Mouse (Mus musculus): ENCODE measurements at regions not wholly inside any gene's neighbourhood (a gene's known extent, or its start where the extent isn't known, plus 50 kb on each side); places are given as distances from the start of the nearest gene placed in this dataset.

DNA sequence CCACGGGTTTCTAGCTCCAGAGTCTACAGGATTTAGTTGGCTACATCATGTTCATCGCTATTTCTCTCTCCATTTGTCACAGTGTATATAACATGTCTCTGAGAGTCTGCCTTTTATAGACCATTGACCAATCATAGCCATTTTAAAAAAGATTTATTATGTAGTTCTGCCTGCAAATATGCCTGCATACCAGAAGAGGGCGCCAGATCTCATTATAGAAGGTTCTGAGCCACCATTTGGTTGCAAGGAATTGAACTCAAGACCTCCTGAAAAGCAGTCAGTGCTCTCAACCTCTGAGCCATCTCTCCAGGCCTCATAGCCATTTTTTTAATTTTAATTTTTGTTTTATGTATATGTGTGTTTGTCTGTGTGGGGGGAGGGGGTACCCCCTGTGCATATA is 151.7 kb upstream of the Usp9x start:
- no peak overlapping the region for H3K9ac ChIP-seq (replicated peaks; ENCODE audit: low read length)
- H3K4me1 ChIP-seq (ENCODE audit: control insufficient read depth, insufficient read depth, low read length): no peaks in the 10 kb centered on the region
- no peak overlapping the region for H3K27ac ChIP-seq (replicated peaks; ENCODE audit: low read depth, low read length)
- no peaks in the 10 kb centered on the region for H3K27me3 ChIP-seq (ENCODE audit: control insufficient read depth, insufficient read depth, low read length)
- H3K4me3 ChIP-seq (ENCODE audit: low read depth, low read length): no peak overlapping the region
- no peaks in the 10 kb centered on the region for H3K36me3 ChIP-seq (replicated peaks; ENCODE audit: control insufficient read depth, insufficient read depth, low read depth, low read length)
- no peak overlapping the region for H3K4me2 ChIP-seq (ENCODE audit: low read depth, low read length)
- H3K9me3 ChIP-seq (replicated peaks; ENCODE audit: control insufficient read depth, low read length): no peaks in the 10 kb centered on the region
- ATAC-seq (replicated peaks; ENCODE audit: insufficient number of reproducible peaks, low FRiP score, low TSS enrichment, low read depth) (no peak), DNase-seq (ENCODE audit: low spot score) (no peak)
- WGBS: 23% methylated on average over 3 of the region's 3 CpGs

DNA sequence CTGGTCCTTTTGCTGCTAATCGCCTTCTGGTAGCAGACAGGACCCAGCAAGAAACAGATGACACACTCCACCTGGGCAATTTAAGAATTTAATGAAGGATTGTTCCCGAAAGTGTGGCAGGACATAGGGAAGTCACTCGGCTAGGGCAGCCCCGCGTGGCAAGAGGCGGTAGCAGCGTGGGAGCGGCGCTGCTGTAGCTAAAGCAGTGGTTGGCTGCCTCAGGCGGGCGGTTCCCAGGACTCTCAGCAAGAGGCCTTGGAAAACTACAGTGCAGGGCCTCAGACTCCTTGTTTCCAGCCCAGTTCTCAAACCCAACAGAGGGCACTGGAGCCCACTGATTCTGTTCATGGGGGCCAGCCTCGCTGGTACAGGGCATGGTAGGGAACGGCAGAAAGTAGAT is 154.2 kb upstream of the Usp9x start:
- peak; percentile 46 for DNase-seq (ENCODE audit: low spot score)

DNA sequence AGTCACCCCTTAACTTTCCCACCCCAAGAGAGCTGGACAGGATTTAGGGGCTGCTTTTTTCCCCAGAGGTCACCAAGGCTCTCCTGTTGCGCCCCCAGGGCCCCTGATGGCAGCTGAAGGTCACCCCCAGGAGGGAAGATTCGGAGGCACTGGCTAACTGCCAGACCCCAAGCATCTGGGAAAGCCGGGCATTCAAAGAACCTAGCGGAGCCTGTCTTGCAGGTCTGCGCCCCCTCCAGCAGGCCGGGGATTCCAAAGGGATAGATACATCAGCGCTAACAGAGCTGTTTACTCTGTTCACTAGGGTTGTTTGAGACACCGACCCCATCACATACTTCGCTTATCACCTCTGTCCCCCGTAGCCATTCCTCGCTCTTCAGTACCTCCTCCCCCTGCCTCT is 154.6 kb upstream of the Usp9x start:
- Histone ChIP-seq H3K9ac (replicated peaks; ENCODE audit: low read length) (no peak overlapping the region), H3K27ac (replicated peaks; ENCODE audit: low read depth, low read length) (no peak overlapping the region), H3K27me3 (ENCODE audit: control insufficient read depth, insufficient read depth, low read length) (no peaks in the 10 kb centered on the region), H3K9me3 (replicated peaks; ENCODE audit: control insufficient read depth, low read length) (no peaks in the 10 kb centered on the region), H3K4me2 (ENCODE audit: low read depth, low read length) (peak overlapping the region; percentile 23), H3K4me3 (ENCODE audit: low read depth, low read length) (no peak overlapping the region), H3K4me1 (ENCODE audit: control insufficient read depth, insufficient read depth, low read length) (no peaks in the 10 kb centered on the region), H3K36me3 (replicated peaks; ENCODE audit: control insufficient read depth, insufficient read depth, low read depth, low read length) (no peaks in the 10 kb centered on the region)
- DNase-seq (ENCODE audit: low spot score) (peak; percentile 18), ATAC-seq (replicated peaks; ENCODE audit: insufficient number of reproducible peaks, low FRiP score, low TSS enrichment, low read depth) (no peak)
- 30% methylated on average over 10 of the region's 11 CpGs for WGBS

More for the DNA sequence above, 154.2 kb upstream of the Usp9x start:
- Histone ChIP-seq H3K27me3 (ENCODE audit: control insufficient read depth, insufficient read depth, low read length) (no peaks in the 10 kb centered on the region), H3K4me3 (ENCODE audit: low read depth, low read length) (no peak overlapping the region), H3K9ac (replicated peaks; ENCODE audit: low read length) (no peak overlapping the region), H3K4me1 (ENCODE audit: control insufficient read depth, insufficient read depth, low read length) (no peaks in the 10 kb centered on the region), H3K27ac (replicated peaks; ENCODE audit: low read depth, low read length) (no peak overlapping the region), H3K4me2 (ENCODE audit: low read depth, low read length) (peak overlapping the region; percentile 23), H3K36me3 (replicated peaks; ENCODE audit: control insufficient read depth, insufficient read depth, low read depth, low read length) (no peaks in the 10 kb centered on the region), H3K9me3 (replicated peaks; ENCODE audit: control insufficient read depth, low read length) (no peaks in the 10 kb centered on the region)
- no peak for ATAC-seq (replicated peaks; ENCODE audit: insufficient number of reproducible peaks, low FRiP score, low TSS enrichment, low read depth)
- WGBS: 30% methylated on average over 13 of the region's 13 CpGs

DNA sequence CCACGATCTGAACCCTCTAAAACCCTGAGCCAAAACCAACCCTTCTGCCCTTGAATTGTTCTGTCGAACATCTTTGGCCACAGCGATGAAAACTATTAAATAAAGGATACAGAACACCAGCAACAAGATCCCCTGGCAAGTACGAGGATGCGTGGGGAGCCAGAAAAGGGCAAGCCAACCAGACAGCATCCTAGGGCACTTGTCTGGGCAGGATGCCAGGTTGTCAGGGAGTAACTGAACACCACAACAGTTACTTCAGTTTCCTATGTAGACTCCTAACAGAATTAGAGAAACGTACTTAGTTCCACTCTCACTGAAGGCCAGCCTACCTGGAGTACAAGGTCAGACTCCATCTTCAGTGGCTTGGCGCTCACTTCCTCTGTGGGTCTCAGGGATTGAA is 138.4 kb upstream of the Med14 start:
- ATAC-seq (replicated peaks; ENCODE audit: insufficient number of reproducible peaks, low FRiP score, low TSS enrichment, low read depth) (no peak), DNase-seq (ENCODE audit: low spot score) (no peak)
- no peak overlapping the region for H3K4me2 ChIP-seq (ENCODE audit: low read depth, low read length)
- WGBS: 91% methylated on average over 7 of the region's 7 CpGs
- no peaks in the 10 kb centered on the region for H3K36me3 ChIP-seq (replicated peaks; ENCODE audit: control insufficient read depth, insufficient read depth, low read depth, low read length)
- H3K27ac ChIP-seq (replicated peaks; ENCODE audit: low read depth, low read length): no peak overlapping the region
- no peaks in the 10 kb centered on the region for H3K9me3 ChIP-seq (replicated peaks; ENCODE audit: control insufficient read depth, low read length)
- no peak overlapping the region for H3K9ac ChIP-seq (replicated peaks; ENCODE audit: low read length)
- H3K27me3 ChIP-seq (ENCODE audit: control insufficient read depth, insufficient read depth, low read length): no peaks in the 10 kb centered on the region
- no peak overlapping the region for H3K4me3 ChIP-seq (ENCODE audit: low read depth, low read length)
- H3K4me1 ChIP-seq (ENCODE audit: control insufficient read depth, insufficient read depth, low read length): no peaks in the 10 kb centered on the region

DNA sequence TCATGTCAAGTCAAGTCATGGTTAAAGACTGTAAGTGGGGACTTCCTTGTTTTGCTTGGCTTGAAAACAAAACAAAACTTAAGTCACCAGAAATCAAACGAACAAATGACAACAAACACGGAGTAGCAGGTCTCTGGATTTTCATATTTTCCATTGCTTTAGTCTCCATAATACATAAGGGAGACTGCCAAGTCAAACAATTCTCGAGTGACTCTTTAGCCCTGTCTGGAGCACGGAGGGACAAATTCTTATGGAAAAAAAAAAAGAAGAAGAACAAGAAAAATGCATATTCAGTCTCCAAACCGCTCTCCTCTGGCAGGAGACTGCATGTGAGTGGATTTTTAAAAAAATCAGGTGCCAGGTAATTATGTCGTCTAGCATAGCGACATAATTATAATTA is 129.6 kb upstream of the Med14 start:
- DNase-seq (ENCODE audit: low spot score): no peak
- Histone ChIP-seq H3K4me3 (ENCODE audit: low read depth, low read length) (no peak overlapping the region), H3K27me3 (ENCODE audit: control insufficient read depth, insufficient read depth, low read length) (no peaks in the 10 kb centered on the region), H3K9ac (replicated peaks; ENCODE audit: low read length) (no peak overlapping the region), H3K9me3 (replicated peaks; ENCODE audit: control insufficient read depth, low read length) (no peaks in the 10 kb centered on the region), H3K36me3 (replicated peaks; ENCODE audit: control insufficient read depth, insufficient read depth, low read depth, low read length) (no peaks in the 10 kb centered on the region), H3K4me2 (ENCODE audit: low read depth, low read length) (no peak overlapping the region), H3K27ac (replicated peaks; ENCODE audit: low read depth, low read length) (no peak overlapping the region), H3K4me1 (ENCODE audit: control insufficient read depth, insufficient read depth, low read length) (no peaks in the 10 kb centered on the region)
- WGBS: 73% methylated on average over 7 of the region's 7 CpGs
- ATAC-seq (replicated peaks; ENCODE audit: insufficient number of reproducible peaks, low FRiP score, low TSS enrichment, low read depth): no peak

DNA sequence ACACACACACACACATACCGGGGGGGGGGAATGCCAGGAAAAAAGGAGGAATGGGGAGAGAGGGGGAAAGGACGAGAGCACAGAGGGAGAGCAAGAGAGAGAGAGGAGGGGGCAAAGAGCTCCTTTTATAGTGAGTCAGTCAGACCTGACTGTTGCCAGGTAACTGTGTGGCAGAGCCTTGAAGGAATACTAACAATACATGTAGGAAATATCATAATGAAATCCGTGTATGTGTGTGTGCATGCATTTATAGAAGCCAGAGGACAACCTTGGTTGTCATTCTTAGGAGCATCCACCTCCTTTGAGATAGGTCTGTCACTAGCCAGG is 127.6 kb upstream of the Med14 start:
- no peak overlapping the region for H3K9ac ChIP-seq (replicated peaks; ENCODE audit: low read length)
- H3K4me2 ChIP-seq (ENCODE audit: low read depth, low read length): no peak overlapping the region
- H3K4me1 ChIP-seq (ENCODE audit: control insufficient read depth, insufficient read depth, low read length): no peaks in the 10 kb centered on the region
- no peaks in the 10 kb centered on the region for H3K9me3 ChIP-seq (replicated peaks; ENCODE audit: control insufficient read depth, low read length)
- no peaks in the 10 kb centered on the region for H3K36me3 ChIP-seq (replicated peaks; ENCODE audit: control insufficient read depth, insufficient read depth, low read depth, low read length)
- no peaks in the 10 kb centered on the region for H3K27me3 ChIP-seq (ENCODE audit: control insufficient read depth, insufficient read depth, low read length)
- no peak for ATAC-seq (replicated peaks; ENCODE audit: insufficient number of reproducible peaks, low FRiP score, low TSS enrichment, low read depth)
- no peak overlapping the region for H3K4me3 ChIP-seq (ENCODE audit: low read depth, low read length)
- no peak for DNase-seq (ENCODE audit: low spot score)
- WGBS: 63% methylated on average over 2 of the region's 3 CpGs
- no peak overlapping the region for H3K27ac ChIP-seq (replicated peaks; ENCODE audit: low read depth, low read length)

DNA sequence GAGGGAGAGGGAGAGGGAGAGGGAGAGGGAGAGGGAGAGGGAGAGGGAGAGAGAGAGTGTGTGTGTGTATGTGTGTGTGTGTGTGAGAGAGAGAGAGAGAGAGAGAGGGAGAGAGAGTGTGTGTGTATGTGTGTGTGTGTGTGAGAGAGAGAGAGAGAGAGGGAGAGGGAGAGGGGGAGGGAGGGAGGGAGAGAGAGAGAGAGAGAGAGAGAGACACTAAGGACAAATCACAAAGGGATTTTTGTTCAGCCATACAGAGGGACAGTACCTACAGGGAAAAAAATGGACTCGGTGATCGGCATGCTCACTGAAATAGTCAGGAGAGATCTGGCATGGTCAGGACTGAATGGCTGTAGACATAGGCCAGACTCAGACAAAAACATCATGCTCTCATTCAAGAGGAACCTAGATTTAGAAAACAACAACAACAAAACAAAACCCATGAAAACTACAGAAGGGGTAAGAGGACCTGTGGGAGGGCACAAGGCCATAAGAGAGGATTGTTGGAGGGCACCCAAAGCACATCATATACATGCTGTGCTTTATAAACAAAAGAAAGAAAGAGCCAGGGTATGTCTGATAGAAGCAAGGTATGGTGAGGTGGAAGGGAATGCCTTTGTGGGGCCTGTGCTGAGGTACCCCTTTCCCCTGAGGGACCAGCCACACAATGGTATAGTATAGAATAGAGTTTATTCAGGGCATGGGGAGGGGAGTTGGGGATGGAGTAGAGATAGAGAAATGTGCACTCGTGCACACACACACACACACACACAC is 127.0 kb upstream of the Med14 start:
- Histone ChIP-seq H3K27ac (replicated peaks; ENCODE audit: low read depth, low read length) (no peak overlapping the region), H3K27me3 (ENCODE audit: control insufficient read depth, insufficient read depth, low read length) (no peaks in the 10 kb centered on the region), H3K4me3 (ENCODE audit: low read depth, low read length) (no peak overlapping the region), H3K36me3 (replicated peaks; ENCODE audit: control insufficient read depth, insufficient read depth, low read depth, low read length) (no peaks in the 10 kb centered on the region), H3K4me1 (ENCODE audit: control insufficient read depth, insufficient read depth, low read length) (no peaks in the 10 kb centered on the region), H3K4me2 (ENCODE audit: low read depth, low read length) (no peak overlapping the region), H3K9ac (replicated peaks; ENCODE audit: low read length) (no peak overlapping the region), H3K9me3 (replicated peaks; ENCODE audit: control insufficient read depth, low read length) (no peaks in the 10 kb centered on the region)
- WGBS: 43% methylated on average over 3 of the region's 3 CpGs
- DNase-seq (ENCODE audit: low spot score) (no peak), ATAC-seq (replicated peaks; ENCODE audit: insufficient number of reproducible peaks, low FRiP score, low TSS enrichment, low read depth) (no peak)

DNA sequence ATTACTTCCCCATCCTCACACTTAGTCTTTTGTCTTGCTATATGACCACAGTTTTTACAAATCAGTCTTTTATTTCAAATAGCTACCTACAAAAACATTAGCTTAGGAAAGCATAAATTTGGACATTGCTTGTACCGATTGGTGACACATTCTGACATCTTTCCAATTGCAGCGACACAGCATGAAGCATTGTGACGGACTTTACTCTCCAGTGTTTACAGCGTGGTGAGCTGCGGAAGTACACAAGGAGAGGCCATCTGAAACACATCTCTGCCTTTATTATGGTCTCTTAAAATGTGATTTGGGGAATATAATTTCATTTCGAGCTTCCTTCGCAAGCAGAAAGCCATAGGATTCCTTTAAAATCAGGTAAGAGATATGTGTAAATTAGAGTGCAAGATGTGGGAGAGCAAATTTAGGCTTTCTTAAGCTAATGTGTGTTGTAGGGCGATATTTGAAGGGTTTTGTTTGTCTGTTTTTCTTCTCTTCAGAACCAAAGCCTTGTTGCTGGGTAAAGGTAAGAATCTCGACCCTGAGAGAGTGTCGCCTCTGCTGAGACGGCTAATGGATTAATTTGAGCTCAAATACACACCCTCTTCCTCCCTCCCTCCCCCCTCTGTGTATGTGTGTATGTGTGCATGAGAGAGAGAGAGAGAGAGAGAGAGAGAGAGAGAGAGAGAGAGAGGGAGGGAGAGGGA is 126.3 kb upstream of the Med14 start:
- Histone ChIP-seq H3K27ac (replicated peaks; ENCODE audit: low read depth, low read length) (no peak overlapping the region), H3K9me3 (replicated peaks; ENCODE audit: control insufficient read depth, low read length) (no peaks in the 10 kb centered on the region), H3K36me3 (replicated peaks; ENCODE audit: control insufficient read depth, insufficient read depth, low read depth, low read length) (no peaks in the 10 kb centered on the region), H3K27me3 (ENCODE audit: control insufficient read depth, insufficient read depth, low read length) (no peaks in the 10 kb centered on the region), H3K9ac (replicated peaks; ENCODE audit: low read length) (no peak overlapping the region), H3K4me3 (ENCODE audit: low read depth, low read length) (no peak overlapping the region), H3K4me2 (ENCODE audit: low read depth, low read length) (no peak overlapping the region), H3K4me1 (ENCODE audit: control insufficient read depth, insufficient read depth, low read length) (no peaks in the 10 kb centered on the region)
- DNase-seq (ENCODE audit: low spot score) (no peak), ATAC-seq (replicated peaks; ENCODE audit: insufficient number of reproducible peaks, low FRiP score, low TSS enrichment, low read depth) (no peak)
- WGBS: 56% methylated on average over 11 of the region's 11 CpGs

Data from embryonic facial prominence, embryonic 11.5 days (tissue).